Mouse (Mus musculus) testis, adult 2 months (tissue): ENCODE measurements around the gene Gm8127.
"Not testable (repeated sequence)": the region's sequence is repeated elsewhere in the genome, so short reads cannot be mapped to it uniquely, and the experiment has no call there.

ENCODE experiments used
- CTCF ChIP-seq: fragments of 200-500 bp; IDR thresholded peaks from 2 replicates; pipeline ENCODE4 v1.5.1; 2012; ENCODE audit warnings: low read depth, mild to moderate bottlenecking, inconsistent platforms, low read length, moderate library complexity; ENCODE audit not compliant: control insufficient read depth, insufficient read depth, insufficient replicate concordance
- POLR2A ChIP-seq: fragments of 200-500 bp; IDR thresholded peaks from 2 replicates; pipeline ENCODE4 v1.6.1; 2012; ENCODE audit warnings: low read depth, mild to moderate bottlenecking, inconsistent platforms, low read length, moderate library complexity; ENCODE audit not compliant: control insufficient read depth

- TF ChIP-seq CTCF, POLR2A: not testable (repeated sequence)
These were observed 15.0 kb downstream of the Gm8127 start for GRCm38 (mm10) chr14:43278681-43279080.
